Mouse (Mus musculus): ENCODE results near the gene Tpm1. TPM values are rescaled to one million over a fixed set of nuclear protein-coding genes. Genes with fewer than 3 reads are reported as not detected.

Gene Tpm1
- polyA plus RNA-seq, 1 experiment from 2014 or later: 320 TPM

DNA sequence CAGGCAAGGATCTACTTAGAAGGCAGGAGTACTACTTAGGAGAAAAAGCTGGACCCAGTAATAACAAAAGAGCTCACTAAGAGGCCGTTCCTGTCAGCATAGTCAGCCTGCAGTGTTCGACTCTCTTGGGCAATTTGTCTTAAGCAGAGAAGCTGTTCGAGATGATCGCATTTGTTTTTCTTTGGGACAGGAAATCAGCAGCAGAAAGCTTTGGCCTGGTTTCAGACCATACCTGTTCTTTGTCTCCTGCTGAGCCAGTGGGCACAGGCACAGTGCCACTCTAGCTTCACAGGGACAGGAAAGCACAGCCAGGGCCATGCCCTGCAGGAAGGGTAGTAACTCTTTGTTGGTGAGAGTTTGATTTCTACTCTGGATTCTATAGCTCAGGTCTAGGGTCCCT, 42.8 kb downstream of the Tpm1 start:
- no peaks in the 10 kb centered on the region for H3K27me3 ChIP-seq (ENCODE audit: control insufficient read depth, insufficient read depth, low read length)
- 0 out of 2 replicates have a peak, but pooled peaks cover 2% of the 10 kb centered on the region for H3K4me1 ChIP-seq (replicated peaks; ENCODE audit: control insufficient read depth, insufficient read depth, low read length)
- no peak overlapping the region for H3K27ac ChIP-seq (ENCODE audit: low read depth, low read length)
- H3K9me3 ChIP-seq (ENCODE audit: control insufficient read depth, low read length): no peaks in the 10 kb centered on the region
- H3K4me2 ChIP-seq (ENCODE audit: low read depth, low read length, severe bottlenecking): no peak overlapping the region
- no peak overlapping the region for H3K4me3 ChIP-seq (ENCODE audit: low read depth, low read length)
- no peak for ATAC-seq (replicated peaks; ENCODE audit: low FRiP score)
- DNase-seq (ENCODE audit: low spot score): no peak
- H3K9ac ChIP-seq (ENCODE audit: low read length): no peak overlapping the region
- 81% methylated on average over 4 of the region's 4 CpGs for WGBS
- no peaks in the 10 kb centered on the region for H3K36me3 ChIP-seq (ENCODE audit: control insufficient read depth, insufficient read depth, low read length)

DNA sequence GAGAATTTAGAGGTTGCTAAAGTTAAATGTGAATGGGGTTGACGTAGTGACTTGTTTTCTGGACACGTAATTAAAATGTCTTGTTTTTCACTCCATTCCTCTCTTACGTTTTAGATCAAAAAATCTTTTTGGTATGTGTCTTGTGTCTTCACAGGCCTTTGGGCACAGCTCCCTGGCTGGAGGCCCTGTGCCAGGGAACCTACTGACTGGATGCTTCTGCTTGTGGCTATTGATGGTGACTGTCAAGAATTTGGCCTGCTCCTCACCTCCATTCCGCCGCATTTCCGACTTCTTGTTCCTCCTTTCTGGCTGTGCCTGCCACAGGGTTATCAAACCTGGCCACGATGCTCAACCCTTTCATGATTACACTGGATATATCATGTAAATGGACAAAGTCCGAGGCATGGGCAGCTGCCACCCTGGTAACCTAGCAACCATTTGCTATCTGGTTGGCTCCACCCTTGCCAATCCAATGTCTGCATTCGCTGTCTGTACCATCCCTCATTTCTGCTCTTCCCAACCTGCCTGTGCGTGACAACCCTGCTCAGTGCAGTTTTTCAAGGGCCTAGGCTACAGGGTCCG, 44.0 kb downstream of the Tpm1 start:
- H3K4me1 ChIP-seq (replicated peaks; ENCODE audit: control insufficient read depth, insufficient read depth, low read length): 0 out of 2 replicates have a peak, but pooled peaks cover 2% of the 10 kb centered on the region
- no peaks in the 10 kb centered on the region for H3K27me3 ChIP-seq (ENCODE audit: control insufficient read depth, insufficient read depth, low read length)
- H3K27ac ChIP-seq (ENCODE audit: low read depth, low read length): no peak overlapping the region
- WGBS: 88% methylated on average over 11 of the region's 11 CpGs
- no peak overlapping the region for H3K9ac ChIP-seq (ENCODE audit: low read length)
- no peaks in the 10 kb centered on the region for H3K36me3 ChIP-seq (ENCODE audit: control insufficient read depth, insufficient read depth, low read length)
- H3K9me3 ChIP-seq (ENCODE audit: control insufficient read depth, low read length): no peaks in the 10 kb centered on the region
- ATAC-seq (replicated peaks; ENCODE audit: low FRiP score): no peak
- H3K4me3 ChIP-seq (ENCODE audit: low read depth, low read length): no peak overlapping the region
- no peak overlapping the region for H3K4me2 ChIP-seq (ENCODE audit: low read depth, low read length, severe bottlenecking)
- DNase-seq (ENCODE audit: low spot score): no peak

DNA sequence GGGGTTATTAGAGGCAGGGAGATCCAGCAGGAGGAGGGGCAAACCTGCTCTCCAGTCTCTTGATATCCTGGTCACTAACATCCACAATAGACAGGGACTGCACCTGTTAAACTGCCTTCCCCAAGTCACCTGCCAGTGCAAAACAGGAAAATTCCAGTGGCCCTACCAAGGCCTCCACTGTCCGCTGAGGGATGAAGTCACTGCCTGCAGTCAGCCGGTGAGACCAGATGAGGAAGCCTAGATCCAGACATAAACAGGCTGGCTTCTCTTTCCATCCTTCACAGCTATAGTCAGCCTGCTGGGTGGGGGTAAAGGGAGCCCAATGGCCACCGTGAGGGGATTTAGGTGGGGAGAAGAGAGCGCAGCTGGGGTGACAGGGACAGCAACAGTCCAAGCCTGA, 45.5 kb downstream of the Tpm1 start:
- WGBS: 55% methylated on average over 4 of the region's 4 CpGs

DNA sequence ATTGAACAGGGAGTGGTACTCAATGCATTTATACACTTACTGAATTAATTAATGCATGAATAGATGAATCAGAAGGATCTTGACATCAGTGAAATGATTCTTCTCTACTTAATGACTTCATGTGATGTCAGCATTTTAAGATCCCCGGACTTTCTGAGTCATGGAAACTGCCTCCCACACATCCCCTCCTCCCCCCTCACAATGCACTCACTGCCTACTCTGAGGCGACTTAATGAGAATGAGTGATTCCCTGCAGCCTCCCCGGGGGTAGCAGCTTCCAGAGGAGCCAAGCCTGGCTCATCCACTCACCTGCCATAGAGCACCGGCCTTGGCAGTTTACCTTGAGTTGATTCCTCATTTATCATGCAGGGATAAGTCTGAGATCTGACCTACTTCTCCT, 46.0 kb downstream of the Tpm1 start:
- DNase-seq (ENCODE audit: low spot score) (no peak), ATAC-seq (replicated peaks; ENCODE audit: low FRiP score) (no peak)
- H3K9me3 ChIP-seq (ENCODE audit: control insufficient read depth, low read length): no peaks in the 10 kb centered on the region
- H3K4me1 ChIP-seq (replicated peaks; ENCODE audit: control insufficient read depth, insufficient read depth, low read length): 0 out of 2 replicates have a peak, but pooled peaks cover 2% of the 10 kb centered on the region
- no peak overlapping the region for H3K27ac ChIP-seq (ENCODE audit: low read depth, low read length)
- H3K27me3 ChIP-seq (ENCODE audit: control insufficient read depth, insufficient read depth, low read length): no peaks in the 10 kb centered on the region
- H3K4me3 ChIP-seq (ENCODE audit: low read depth, low read length): no peak overlapping the region
- no peak overlapping the region for H3K9ac ChIP-seq (ENCODE audit: low read length)
- no peak overlapping the region for H3K4me2 ChIP-seq (ENCODE audit: low read depth, low read length, severe bottlenecking)
- no peaks in the 10 kb centered on the region for H3K36me3 ChIP-seq (ENCODE audit: control insufficient read depth, insufficient read depth, low read length)
- whole genome bisulfite sequencing: 28% methylated on average over 4 of the region's 4 CpGs

More for the DNA sequence above, 45.5 kb downstream of the Tpm1 start:
- Histone ChIP-seq H3K27me3 (ENCODE audit: control insufficient read depth, insufficient read depth, low read length) (no peaks in the 10 kb centered on the region), H3K4me1 (replicated peaks; ENCODE audit: control insufficient read depth, insufficient read depth, low read length) (0 out of 2 replicates have a peak, but pooled peaks cover 2% of the 10 kb centered on the region), H3K9me3 (ENCODE audit: control insufficient read depth, low read length) (no peaks in the 10 kb centered on the region), H3K4me3 (ENCODE audit: low read depth, low read length) (no peak overlapping the region), H3K36me3 (ENCODE audit: control insufficient read depth, insufficient read depth, low read length) (no peaks in the 10 kb centered on the region), H3K4me2 (ENCODE audit: low read depth, low read length, severe bottlenecking) (no peak overlapping the region), H3K9ac (ENCODE audit: low read length) (no peak overlapping the region), H3K27ac (ENCODE audit: low read depth, low read length) (no peak overlapping the region)
- DNase-seq (ENCODE audit: low spot score) (no peak), ATAC-seq (replicated peaks; ENCODE audit: low FRiP score) (no peak)

DNA sequence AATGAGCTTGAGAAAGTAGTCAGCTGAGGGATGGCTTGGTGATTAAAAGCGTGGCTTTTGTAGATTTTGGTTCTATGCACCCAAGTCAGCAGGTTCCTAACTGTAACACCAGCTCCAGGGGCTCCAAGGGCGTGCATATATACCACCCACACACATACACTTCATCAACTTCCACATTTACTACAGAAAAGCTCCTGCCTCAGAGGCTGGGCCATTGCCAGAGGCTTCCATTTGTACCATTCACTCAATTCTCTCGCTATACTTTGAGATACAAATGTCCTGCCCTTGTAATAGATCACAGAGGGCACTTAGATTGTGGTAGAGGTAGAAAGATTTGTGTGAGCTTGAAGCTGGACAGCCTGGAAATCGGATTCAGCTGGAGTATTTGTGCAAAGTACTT, 47.7 kb downstream of the Tpm1 start:
- Histone ChIP-seq H3K36me3 (ENCODE audit: control insufficient read depth, insufficient read depth, low read length) (no peaks in the 10 kb centered on the region), H3K9me3 (ENCODE audit: control insufficient read depth, low read length) (no peaks in the 10 kb centered on the region), H3K4me3 (ENCODE audit: low read depth, low read length) (no peak overlapping the region), H3K27ac (ENCODE audit: low read depth, low read length) (no peak overlapping the region), H3K4me1 (replicated peaks; ENCODE audit: control insufficient read depth, insufficient read depth, low read length) (0 out of 2 replicates have a peak, but pooled peaks cover 2% of the 10 kb centered on the region), H3K9ac (ENCODE audit: low read length) (no peak overlapping the region), H3K27me3 (ENCODE audit: control insufficient read depth, insufficient read depth, low read length) (no peaks in the 10 kb centered on the region), H3K4me2 (ENCODE audit: low read depth, low read length, severe bottlenecking) (no peak overlapping the region)
- WGBS: 83% methylated on average over 4 of the region's 4 CpGs
- no peak for ATAC-seq (replicated peaks; ENCODE audit: low FRiP score)
- DNase-seq (ENCODE audit: low spot score): no peak

DNA sequence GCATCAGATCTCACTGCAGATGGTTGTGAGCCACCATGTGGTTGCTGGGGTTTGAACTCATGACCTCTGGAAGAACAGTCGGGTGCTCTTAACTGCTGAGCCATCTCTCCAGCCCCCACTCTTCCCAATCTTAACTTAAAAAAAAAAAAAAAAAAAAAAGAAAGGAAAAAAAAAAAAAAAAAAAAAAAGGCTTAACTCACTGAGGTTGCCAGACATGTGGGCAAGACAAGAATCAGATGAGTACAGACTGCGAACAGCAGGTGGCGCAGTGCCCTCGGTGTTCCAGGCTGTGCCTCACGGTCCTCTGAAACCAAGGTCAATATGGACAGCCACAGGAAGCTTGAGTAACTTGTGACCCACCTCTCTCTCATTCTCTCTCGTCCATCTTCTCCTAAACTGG, 48.2 kb downstream of the Tpm1 start:
- no peaks in the 10 kb centered on the region for H3K9me3 ChIP-seq (ENCODE audit: control insufficient read depth, low read length)
- DNase-seq (ENCODE audit: low spot score): peak; percentile 93
- 7% methylated on average over 6 of the region's 6 CpGs for WGBS
- H3K4me2 ChIP-seq (ENCODE audit: low read depth, low read length, severe bottlenecking): no peak overlapping the region
- no peak overlapping the region for H3K4me3 ChIP-seq (ENCODE audit: low read depth, low read length)
- H3K27me3 ChIP-seq (ENCODE audit: control insufficient read depth, insufficient read depth, low read length): no peaks in the 10 kb centered on the region
- no peak; the same call in 1 of the 2 replicates for ATAC-seq (replicated peaks; ENCODE audit: low FRiP score)
- no peak overlapping the region for H3K9ac ChIP-seq (ENCODE audit: low read length)
- 0 out of 2 replicates have a peak, but pooled peaks cover 2% of the 10 kb centered on the region for H3K4me1 ChIP-seq (replicated peaks; ENCODE audit: control insufficient read depth, insufficient read depth, low read length)
- H3K27ac ChIP-seq (ENCODE audit: low read depth, low read length): no peak overlapping the region
- no peaks in the 10 kb centered on the region for H3K36me3 ChIP-seq (ENCODE audit: control insufficient read depth, insufficient read depth, low read length)

DNA sequence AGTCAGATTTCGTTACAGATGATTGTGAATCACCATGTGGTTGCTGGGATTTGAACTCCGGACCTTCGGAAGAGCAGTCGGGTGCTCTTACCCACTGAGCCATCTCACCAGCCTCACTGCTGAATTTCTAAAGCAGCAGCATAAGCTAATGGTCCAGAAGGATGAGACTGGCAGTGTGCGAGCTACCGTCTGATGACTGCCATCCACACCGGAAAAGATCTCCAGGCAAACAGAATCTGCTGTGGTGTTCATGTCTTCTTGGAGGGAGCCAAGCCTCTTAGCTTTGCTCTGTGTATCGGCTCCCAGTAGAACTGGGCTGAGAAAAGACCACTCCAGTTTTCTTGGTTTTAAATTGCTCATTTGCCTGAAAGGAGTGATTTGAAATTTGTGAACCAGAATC, 49.5 kb downstream of the Tpm1 start:
- Histone ChIP-seq H3K4me2 (ENCODE audit: low read depth, low read length, severe bottlenecking) (no peak overlapping the region), H3K4me3 (ENCODE audit: low read depth, low read length) (no peak overlapping the region), H3K27ac (ENCODE audit: low read depth, low read length) (no peak overlapping the region), H3K4me1 (replicated peaks; ENCODE audit: control insufficient read depth, insufficient read depth, low read length) (0 out of 2 replicates have a peak, but pooled peaks cover 2% of the 10 kb centered on the region), H3K9ac (ENCODE audit: low read length) (no peak overlapping the region), H3K36me3 (ENCODE audit: control insufficient read depth, insufficient read depth, low read length) (no peaks in the 10 kb centered on the region), H3K27me3 (ENCODE audit: control insufficient read depth, insufficient read depth, low read length) (no peaks in the 10 kb centered on the region), H3K9me3 (ENCODE audit: control insufficient read depth, low read length) (no peaks in the 10 kb centered on the region)
- 92% methylated on average over 8 of the region's 8 CpGs for WGBS
- DNase-seq (ENCODE audit: low spot score) (no peak), ATAC-seq (replicated peaks; ENCODE audit: low FRiP score) (no peak)

DNA sequence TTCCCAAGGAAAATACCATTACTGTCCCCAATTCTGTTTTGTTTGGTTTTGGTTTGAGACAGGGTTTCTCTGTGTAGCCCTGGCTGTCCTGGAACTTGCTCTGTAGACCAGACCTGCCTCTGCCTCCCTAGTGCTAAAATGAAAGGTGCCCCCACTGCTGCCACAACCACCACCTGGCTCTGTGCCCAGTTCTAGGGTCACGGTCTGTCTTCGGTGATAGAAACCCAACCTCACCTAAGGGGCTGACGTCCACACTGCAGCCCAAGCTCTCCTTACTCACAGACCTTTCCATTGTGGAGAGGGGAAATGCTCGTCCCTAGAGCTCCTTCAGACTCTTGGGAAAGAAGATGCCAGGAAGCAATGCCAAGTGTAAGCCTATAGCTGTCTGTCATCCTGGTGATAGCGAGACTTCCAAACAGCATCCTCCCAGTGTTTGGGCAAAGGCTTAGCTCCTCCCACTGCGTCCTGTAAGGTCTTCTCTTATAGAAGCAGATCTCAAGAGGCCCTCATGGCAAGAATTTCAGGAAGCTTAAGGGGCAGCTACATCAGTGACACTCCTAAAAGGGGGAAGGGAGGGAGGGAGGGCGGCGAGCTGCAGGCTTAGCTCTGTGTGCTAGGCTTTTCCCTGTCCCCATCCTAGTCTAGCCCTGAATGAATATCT, 57.3 kb downstream of the Tpm1 start:
- no peak for ATAC-seq (replicated peaks; ENCODE audit: low FRiP score)
- Histone ChIP-seq H3K9me3 (ENCODE audit: control insufficient read depth, low read length) (no peaks in the 10 kb centered on the region), H3K4me2 (ENCODE audit: low read depth, low read length, severe bottlenecking) (no peak overlapping the region), H3K27me3 (ENCODE audit: control insufficient read depth, insufficient read depth, low read length) (no peaks in the 10 kb centered on the region), H3K4me1 (replicated peaks; ENCODE audit: control insufficient read depth, insufficient read depth, low read length) (no peaks in the 10 kb centered on the region), H3K4me3 (ENCODE audit: low read depth, low read length) (no peak overlapping the region), H3K36me3 (ENCODE audit: control insufficient read depth, insufficient read depth, low read length) (no peaks in the 10 kb centered on the region), H3K9ac (ENCODE audit: low read length) (no peak overlapping the region), H3K27ac (ENCODE audit: low read depth, low read length) (no peak overlapping the region)
- DNase-seq (ENCODE audit: low spot score): no peak
- WGBS: 84% methylated on average over 8 of the region's 8 CpGs
